Mouse (Mus musculus) olfactory bulb, adult 2 months (tissue): Measurements from ENCODE around the gene Igfn1.

Experiments
- CTCF ChIP-seq: fragments of 200-500 bp; IDR thresholded peaks from 2 replicates; pipeline ENCODE4 v1.5.1; 2012; ENCODE audit warnings: low read depth, mild to moderate bottlenecking, low read length, moderate library complexity; ENCODE audit not compliant: insufficient read depth
- POLR2A ChIP-seq: fragments of 200-500 bp; IDR thresholded peaks from 2 replicates; pipeline ENCODE4 v1.6.1; 2012; ENCODE audit warnings: mild to moderate bottlenecking, low read depth, low read length, moderate library complexity; ENCODE audit not compliant: insufficient read depth

- TF ChIP-seq POLR2A (no peak), CTCF (no peak)
These were observed 64.0 kb downstream of the Igfn1 start for GRCm38 (mm10) chr1:135942116-135942515.
